Mouse (Mus musculus): Measurements from ENCODE around the gene Kif19a.
A peak's percentile ranks its signal among the peaks of the same experiment; 100 is the strongest.

Gene Kif19a

GRCm38 (mm10) chr11:114803990-114804389 is 38.8 kb downstream of the Kif19a start:
- no peak for TF ChIP-seq CTCF (conservative IDR thresholded peaks at IDR 0.05; ENCODE audit: low read length)
- no peak for TF ChIP-seq POU5F1 (IDR thresholded peaks at IDR 0.05; ENCODE audit: borderline replicate concordance, low read length)
- peaks cover 3% of the 10 kb centered on the region; the same call in 1 of the 2 replicates for H3K27me3 ChIP-seq (ENCODE audit: insufficient read depth, low read length)
- H3K4me1 ChIP-seq (replicated peaks; ENCODE audit: low read depth, low read length), result peaks cover 61% of the 10 kb centered on the region
- H3K36me3 ChIP-seq (ENCODE audit: insufficient read depth, low read length), result no peaks in the 10 kb centered on the region
- peaks cover 6% of the 10 kb centered on the region for H3K9me3 ChIP-seq (ENCODE audit: low read length)
- no peak overlapping the region for H3K4me3 ChIP-seq (replicated peaks; ENCODE audit: low read length)

GRCm38 (mm10) chr11:114807025-114807424 is 41.8 kb downstream of the Kif19a start:
- peaks cover 85% of the 10 kb centered on the region for H3K4me1 ChIP-seq (replicated peaks; ENCODE audit: low read depth, low read length)

DNA sequence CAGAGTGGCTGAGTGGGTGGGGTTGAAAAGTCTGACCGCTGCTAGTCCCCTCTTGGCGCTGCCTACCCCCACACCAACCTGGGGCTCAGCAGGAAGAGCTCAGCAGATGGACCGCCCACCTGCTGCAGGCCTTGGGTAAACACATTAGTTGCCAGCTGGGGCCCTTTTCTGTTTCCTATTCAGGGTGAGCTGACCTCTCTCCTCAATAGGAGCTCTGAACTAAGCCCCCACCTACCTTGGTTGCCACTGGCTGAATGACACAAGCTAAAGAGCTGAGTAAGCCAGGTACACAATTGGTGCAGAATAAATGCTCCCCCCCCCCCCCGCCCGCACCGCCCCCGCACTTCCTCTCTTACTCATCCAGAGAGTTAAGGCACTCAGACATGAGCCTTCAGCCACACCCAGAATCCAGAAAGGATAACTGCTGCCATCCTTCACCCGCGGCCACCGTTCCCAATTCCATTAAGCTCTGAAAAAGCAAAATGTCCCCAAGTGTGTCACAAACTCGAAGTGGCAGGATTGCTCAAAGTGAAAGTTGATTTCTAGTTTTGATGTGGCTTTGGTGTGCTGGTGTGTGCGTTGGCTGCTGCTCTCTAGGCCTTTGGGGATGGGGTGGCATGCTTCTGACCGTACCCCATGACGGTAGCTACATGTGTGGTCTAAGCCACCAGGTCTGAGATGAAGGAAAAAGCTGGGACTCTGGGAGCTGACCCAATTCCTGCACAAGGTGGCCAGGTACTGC is 42.7 kb downstream of the Kif19a start:
- no peaks in the 10 kb centered on the region for H3K36me3 ChIP-seq (ENCODE audit: insufficient read depth, low read length)
- no peak for TF ChIP-seq POU5F1 (IDR thresholded peaks at IDR 0.05; ENCODE audit: borderline replicate concordance, low read length)
- no peak for TF ChIP-seq NANOG (IDR thresholded peaks at IDR 0.05; ENCODE audit: borderline replicate concordance, low read length)
- no peak for TF ChIP-seq CTCF (conservative IDR thresholded peaks at IDR 0.05; ENCODE audit: low read length)

More at GRCm38 (mm10) chr11:114807025-114807424, 41.8 kb downstream of the Kif19a start:
- Histone ChIP-seq H3K36me3 (ENCODE audit: insufficient read depth, low read length) (no peaks in the 10 kb centered on the region), H3K4me3 (replicated peaks; ENCODE audit: low read length) (no peak overlapping the region), H3K9me3 (ENCODE audit: low read length) (no peaks in the 10 kb centered on the region; the same call in 1 of the 2 replicates), H3K27me3 (ENCODE audit: insufficient read depth, low read length) (peaks cover 3% of the 10 kb centered on the region; the same call in 1 of the 2 replicates)
- no peak for TF ChIP-seq POU5F1 (IDR thresholded peaks at IDR 0.05; ENCODE audit: borderline replicate concordance, low read length)
- no peak for TF ChIP-seq CTCF (conservative IDR thresholded peaks at IDR 0.05; ENCODE audit: low read length)
- TF ChIP-seq NANOG (IDR thresholded peaks at IDR 0.05; ENCODE audit: borderline replicate concordance, low read length), result no peak

GRCm38 (mm10) chr11:114809371-114809770 is 44.2 kb downstream of the Kif19a start:
- Histone ChIP-seq H3K9me3 (ENCODE audit: low read length) (no peaks in the 10 kb centered on the region), H3K36me3 (ENCODE audit: insufficient read depth, low read length) (no peaks in the 10 kb centered on the region), H3K4me3 (replicated peaks; ENCODE audit: low read length) (no peak overlapping the region), H3K27me3 (ENCODE audit: insufficient read depth, low read length) (peaks cover 3% of the 10 kb centered on the region; the same call in 1 of the 2 replicates), H3K4me1 (replicated peaks; ENCODE audit: low read depth, low read length) (peaks cover 67% of the 10 kb centered on the region)
- TF ChIP-seq NANOG (IDR thresholded peaks at IDR 0.05; ENCODE audit: borderline replicate concordance, low read length), result no peak
- no peak for TF ChIP-seq POU5F1 (IDR thresholded peaks at IDR 0.05; ENCODE audit: borderline replicate concordance, low read length)
- peak; percentile 39 for TF ChIP-seq CTCF (conservative IDR thresholded peaks at IDR 0.05; ENCODE audit: low read length)

More for the DNA sequence above, 42.7 kb downstream of the Kif19a start:
- Histone ChIP-seq H3K4me1 (replicated peaks; ENCODE audit: low read depth, low read length) (peaks cover 79% of the 10 kb centered on the region), H3K9me3 (ENCODE audit: low read length) (no peaks in the 10 kb centered on the region), H3K4me3 (replicated peaks; ENCODE audit: low read length) (no peak overlapping the region), H3K27me3 (ENCODE audit: insufficient read depth, low read length) (peaks cover 3% of the 10 kb centered on the region; the same call in 1 of the 2 replicates)

- TF ChIP-seq POU5F1 (IDR thresholded peaks at IDR 0.05; ENCODE audit: borderline replicate concordance, low read length) (no peak), CTCF (conservative IDR thresholded peaks at IDR 0.05; ENCODE audit: low read length) (no peak), NANOG (IDR thresholded peaks at IDR 0.05; ENCODE audit: borderline replicate concordance, low read length) (no peak)
- peaks cover 1% of the 10 kb centered on the region; the same call in 1 of the 2 replicates for H3K27me3 ChIP-seq (ENCODE audit: insufficient read depth, low read length)
- H3K4me3 ChIP-seq (replicated peaks; ENCODE audit: low read length), result no peak overlapping the region; the same call in 1 of the 2 replicates
- no peaks in the 10 kb centered on the region for H3K36me3 ChIP-seq (ENCODE audit: insufficient read depth, low read length)
- H3K9me3 ChIP-seq (ENCODE audit: low read length), result no peaks in the 10 kb centered on the region
- H3K4me1 ChIP-seq (replicated peaks; ENCODE audit: low read depth, low read length), result peaks cover 70% of the 10 kb centered on the region
Observed at GRCm38 (mm10) chr11:114810344-114810743, 45.2 kb downstream of the Kif19a start.

DNA sequence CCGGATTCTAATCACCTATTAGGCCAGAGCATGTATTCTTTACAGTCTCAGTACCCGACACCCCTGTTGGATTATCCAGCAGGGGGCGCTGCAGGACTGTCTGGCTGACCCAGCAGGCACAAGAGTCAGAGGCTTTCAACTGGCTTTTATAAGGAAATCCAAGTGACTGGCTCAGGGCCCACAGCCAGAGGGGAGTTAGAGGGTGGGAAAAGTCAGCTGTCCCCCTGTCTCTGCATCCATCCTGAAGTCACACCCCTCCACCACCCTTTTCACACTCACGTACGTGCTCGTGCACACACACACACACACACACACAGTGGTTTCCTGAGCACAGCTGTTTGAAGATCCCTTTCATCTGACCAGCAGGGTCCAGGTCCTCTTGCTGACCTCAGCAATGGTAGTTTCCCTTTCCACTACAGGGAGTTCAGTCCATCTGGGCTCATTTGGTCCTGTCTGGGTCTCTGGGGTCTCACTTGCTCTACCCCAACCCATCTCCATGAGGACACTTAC is 47.6 kb downstream of the Kif19a start:
- peaks cover 51% of the 10 kb centered on the region for H3K4me1 ChIP-seq (replicated peaks; ENCODE audit: low read depth, low read length)
- peaks cover 13% of the 10 kb centered on the region; the same call in 1 of the 2 replicates for H3K27me3 ChIP-seq (ENCODE audit: insufficient read depth, low read length)
- no peaks in the 10 kb centered on the region for H3K36me3 ChIP-seq (ENCODE audit: insufficient read depth, low read length)
- TF ChIP-seq CTCF (conservative IDR thresholded peaks at IDR 0.05; ENCODE audit: low read length) (peak; percentile 88), NANOG (IDR thresholded peaks at IDR 0.05; ENCODE audit: borderline replicate concordance, low read length) (no peak)
- no peaks in the 10 kb centered on the region for H3K9me3 ChIP-seq (ENCODE audit: low read length)
- H3K4me3 ChIP-seq (replicated peaks; ENCODE audit: low read length), result no peak overlapping the region

- Histone ChIP-seq H3K9me3 (ENCODE audit: low read length) (no peaks in the 10 kb centered on the region), H3K4me1 (replicated peaks; ENCODE audit: low read depth, low read length) (peaks cover 53% of the 10 kb centered on the region), H3K27me3 (ENCODE audit: insufficient read depth, low read length) (peaks cover 13% of the 10 kb centered on the region; the same call in 1 of the 2 replicates), H3K36me3 (ENCODE audit: insufficient read depth, low read length) (no peaks in the 10 kb centered on the region), H3K4me3 (replicated peaks; ENCODE audit: low read length) (no peak overlapping the region)
- TF ChIP-seq POU5F1 (IDR thresholded peaks at IDR 0.05; ENCODE audit: borderline replicate concordance, low read length), result no peak
- no peak for TF ChIP-seq CTCF (conservative IDR thresholded peaks at IDR 0.05; ENCODE audit: low read length)
- TF ChIP-seq NANOG (IDR thresholded peaks at IDR 0.05; ENCODE audit: borderline replicate concordance, low read length), result no peak
Observed at GRCm38 (mm10) chr11:114814873-114815592, 49.8 kb downstream of the Kif19a start.

- H3K27me3 ChIP-seq (ENCODE audit: insufficient read depth, low read length), result peaks cover 21% of the 10 kb centered on the region
- no peak overlapping the region for H3K4me3 ChIP-seq (replicated peaks; ENCODE audit: low read length)
- H3K36me3 ChIP-seq (ENCODE audit: insufficient read depth, low read length), result no peaks in the 10 kb centered on the region
- TF ChIP-seq POU5F1 (IDR thresholded peaks at IDR 0.05; ENCODE audit: borderline replicate concordance, low read length), result no peak
- H3K4me1 ChIP-seq (replicated peaks; ENCODE audit: low read depth, low read length), result peaks cover 56% of the 10 kb centered on the region
- H3K9me3 ChIP-seq (ENCODE audit: low read length), result no peaks in the 10 kb centered on the region
Observed at GRCm38 (mm10) chr11:114816934-114817333, 51.7 kb downstream of the Kif19a start.
